Mouse (Mus musculus) kidney, adult 2 months (tissue): ENCODE data around the gene Gpc5. TPM values are rescaled to one million over a fixed set of nuclear protein-coding genes. Genes with fewer than 3 reads are reported as not detected.

ENCODE experiments used
- DNase-seq: peaks from one replicate; pipeline ENCODE4 v3.0.0; 2021
- H3K27ac ChIP-seq: fragments of 200-500 bp; 2 replicates; pipeline ENCODE4 v1.5.1; 2012; ENCODE audit warnings: low read depth, low read length, control low read depth, inconsistent platforms; ENCODE audit not compliant: insufficient read depth
- H3K27me3 ChIP-seq: fragments of 200-500 bp; replicated peaks from 2 replicates; pipeline ENCODE4 v1.6.1; 2012; ENCODE audit warnings: mild to moderate bottlenecking, moderate library complexity, low read length, inconsistent platforms; ENCODE audit not compliant: control insufficient read depth, insufficient read depth
- H3K36me3 ChIP-seq: fragments of 200-500 bp; 2 replicates; pipeline ENCODE4 v1.6.1; 2012; ENCODE audit warnings: mild to moderate bottlenecking, moderate library complexity, low read length, inconsistent platforms; ENCODE audit not compliant: control insufficient read depth, insufficient read depth
- H3K4me1 ChIP-seq: fragments of 200-500 bp; 2 replicates; pipeline ENCODE4 v1.6.1; 2011; ENCODE audit warnings: low read length; ENCODE audit not compliant: control insufficient read depth, insufficient read depth
- H3K4me3 ChIP-seq: fragments of 200-500 bp; 2 replicates; pipeline ENCODE4 v1.5.1; 2011; ENCODE audit warnings: mild to moderate bottlenecking, low read depth, low read length, control low read depth; ENCODE audit not compliant: insufficient read depth
- CTCF ChIP-seq: fragments of 200-500 bp; conservative IDR thresholded peaks from 2 replicates; pipeline ENCODE4 v1.5.1; 2011; ENCODE audit warnings: low read depth, mild to moderate bottlenecking, control low read depth, low read length, moderate library complexity, mixed read lengths; ENCODE audit not compliant: insufficient read depth, insufficient read length
- POLR2A ChIP-seq: fragments of 200-500 bp; IDR thresholded peaks from one replicate; pipeline ENCODE4 v1.6.1; 2011; ENCODE audit warnings: low read depth, low read length, control low read depth
- WGBS: fragments of 180-500 bp; shearing (Covaris S2); methylation state at CpG from one replicate; pipeline ENCODE4 v1.1.7; 2018; 5-methylcytosine and 5-hydroxymethylcytosine counted together
- polyA plus RNA-seq: library from polyadenylated mRNA; depleted of rRNA; stranded (reverse); fragments of >200 nt; gene quantifications from 2 replicates; pipeline ENCODE4 v1.2.3, GENCODE M21; 2012

Gpc5 gene
- polyA plus RNA-seq, 1 experiment, result 0.69 TPM

- Histone ChIP-seq H3K27me3 (no peaks in the 10 kb centered on the region), H3K4me1 (no peaks in the 10 kb centered on the region), H3K27ac (no peak overlapping the region), H3K4me3 (no peak overlapping the region), H3K36me3 (no peaks in the 10 kb centered on the region)
- 77% methylated on average over 4 of the region's 4 CpGs for WGBS
- no peak for DNase-seq
- no peak for TF ChIP-seq POLR2A
- no peak for TF ChIP-seq CTCF
Measured at GRCm38 (mm10) chr14:115546516-115547282, 454.7 kb downstream of the Gpc5 start.

GRCm38 (mm10) chr14:115551996-115552395 is 460.0 kb downstream of the Gpc5 start:
- 80% methylated on average over 4 of the region's 4 CpGs for WGBS
- no peaks in the 10 kb centered on the region for H3K27me3 ChIP-seq
- no peaks in the 10 kb centered on the region for H3K4me1 ChIP-seq
- TF ChIP-seq POLR2A (no peak), CTCF (no peak)
- H3K4me3 ChIP-seq, result no peak overlapping the region
- no peaks in the 10 kb centered on the region for H3K36me3 ChIP-seq
- H3K27ac ChIP-seq, result no peak overlapping the region
- DNase-seq, result no peak

- TF ChIP-seq CTCF, result no peak
- TF ChIP-seq POLR2A, result no peak
- no peaks in the 10 kb centered on the region for H3K4me1 ChIP-seq
- no peak overlapping the region for H3K27ac ChIP-seq
- no peak overlapping the region for H3K4me3 ChIP-seq
- WGBS, result 72% methylated on average over 3 of the region's 3 CpGs
- no peak for DNase-seq
- no peaks in the 10 kb centered on the region for H3K27me3 ChIP-seq
- no peaks in the 10 kb centered on the region for H3K36me3 ChIP-seq
Measured at GRCm38 (mm10) chr14:115580466-115581255, 488.6 kb downstream of the Gpc5 start.

- no peak for DNase-seq
- no peak overlapping the region for H3K4me3 ChIP-seq
- H3K4me1 ChIP-seq, result no peaks in the 10 kb centered on the region
- H3K27ac ChIP-seq, result no peak overlapping the region
- no peaks in the 10 kb centered on the region for H3K27me3 ChIP-seq
- H3K36me3 ChIP-seq, result no peaks in the 10 kb centered on the region
- TF ChIP-seq POLR2A (no peak), CTCF (no peak)
- WGBS, result 74% methylated on average over 2 of the region's 2 CpGs
Measured at GRCm38 (mm10) chr14:115581256-115581633, 489.2 kb downstream of the Gpc5 start.

GRCm38 (mm10) chr14:115600259-115601029 is 508.4 kb downstream of the Gpc5 start:
- Histone ChIP-seq H3K27me3 (no peaks in the 10 kb centered on the region), H3K4me1 (no peaks in the 10 kb centered on the region), H3K4me3 (no peak overlapping the region), H3K27ac (no peak overlapping the region), H3K36me3 (no peaks in the 10 kb centered on the region)
- TF ChIP-seq POLR2A, result no peak
- peak; percentile 11 for DNase-seq
- 51% methylated on average over 8 of the region's 8 CpGs for WGBS

- no peak for DNase-seq
- H3K4me1 ChIP-seq, result no peaks in the 10 kb centered on the region
- H3K36me3 ChIP-seq, result no peaks in the 10 kb centered on the region
- no peaks in the 10 kb centered on the region for H3K27me3 ChIP-seq
- H3K4me3 ChIP-seq, result no peak overlapping the region
- WGBS, result 73% methylated on average over 4 of the region's 4 CpGs
- H3K27ac ChIP-seq, result no peak overlapping the region
- TF ChIP-seq POLR2A, result no peak
- no peak for TF ChIP-seq CTCF
Measured at GRCm38 (mm10) chr14:115614154-115614553, 522.1 kb downstream of the Gpc5 start.

- DNase-seq, result no peak
- H3K36me3 ChIP-seq, result no peaks in the 10 kb centered on the region
- H3K4me3 ChIP-seq, result no peak overlapping the region
- H3K27ac ChIP-seq, result no peak overlapping the region
- 52% methylated on average over 2 of the region's 2 CpGs for WGBS
- TF ChIP-seq POLR2A, result no peak
- TF ChIP-seq CTCF, result no peak
- H3K27me3 ChIP-seq, result no peaks in the 10 kb centered on the region
- H3K4me1 ChIP-seq, result peaks cover 2% of the 10 kb centered on the region; the same call in 1 of the 2 replicates
Measured at GRCm38 (mm10) chr14:115616305-115616704, 524.3 kb downstream of the Gpc5 start.
